33 mouse cellular contexts compared by ENCODE assay signal in the genomic region with DNA sequence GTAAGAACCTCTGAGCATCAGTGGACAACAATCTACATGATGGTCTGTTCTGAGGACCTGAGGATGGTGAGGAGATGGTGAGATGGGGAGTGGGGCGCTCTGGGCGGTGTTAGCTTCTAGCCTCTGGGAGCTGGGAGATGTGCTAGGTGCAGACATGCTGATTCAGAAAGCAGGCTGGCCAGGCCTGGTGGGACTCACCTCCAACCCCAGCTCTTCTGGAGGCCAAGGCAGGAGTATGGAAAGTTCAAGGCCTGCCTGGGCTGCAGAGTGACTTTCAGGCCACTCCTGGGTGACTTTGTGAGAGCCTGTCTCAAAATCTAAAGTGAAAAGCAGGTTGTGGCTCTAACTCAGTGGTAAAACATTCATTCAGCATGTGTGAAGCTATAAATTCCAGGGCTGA.
"Had no signal": no experiment of that assay in that cellular context is flagged by ENCODE, and none has a peak within 500 bp of the region (broad histone marks: within the 10 kb centered on the region; RNA-seq: fewer than 3 reads in every experiment).

No protein-coding gene starts in this region.

- H3K4me2 ChIP-seq: heart, embryonic 11.5 days; heart, embryonic 12.5 days; heart, embryonic 13.5 days; heart, embryonic 15.5 days; hindbrain, embryonic 12.5 days; hindbrain, embryonic 13.5 days; hindbrain, embryonic 14.5 days; hindbrain, embryonic 15.5 days; intestine, embryonic 15.5 days; kidney, embryonic 15.5 days had no signal

- H3K9ac ChIP-seq: heart, embryonic 12.5 days; heart, embryonic 13.5 days; heart, embryonic 15.5 days; hindbrain, embryonic 12.5 days; hindbrain, embryonic 13.5 days; hindbrain, embryonic 14.5 days; hindbrain, embryonic 15.5 days; intestine, embryonic 15.5 days; kidney, embryonic 15.5 days had no signal

- H3K27ac ChIP-seq: heart, embryonic 10.5 days; heart, embryonic 13.5 days; heart, embryonic 15.5 days; hindbrain, embryonic 10.5 days; hindbrain, embryonic 12.5 days; hindbrain, embryonic 13.5 days; hindbrain, embryonic 14.5 days; hindbrain, embryonic 15.5 days; hindbrain, postnatal 0 days; intestine, embryonic 15.5 days; kidney, embryonic 15.5 days; kidney, postnatal 0 days; layer of hippocampus, adult 2 months; left cerebral cortex, adult 2 months had no signal

- H3K9me3 ChIP-seq: heart, embryonic 10.5 days; heart, embryonic 12.5 days; heart, embryonic 13.5 days; heart, embryonic 15.5 days; hindbrain, embryonic 10.5 days; hindbrain, embryonic 12.5 days; hindbrain, embryonic 13.5 days; hindbrain, embryonic 15.5 days; intestine, embryonic 15.5 days; kidney, embryonic 15.5 days had no signal

- H3K4me3 ChIP-seq: heart, embryonic 10.5 days; heart, embryonic 12.5 days; heart, embryonic 13.5 days; heart, embryonic 15.5 days; hindbrain, embryonic 10.5 days; hindbrain, embryonic 12.5 days; hindbrain, embryonic 13.5 days; hindbrain, embryonic 15.5 days; intestine, embryonic 15.5 days; kidney, embryonic 15.5 days; layer of hippocampus, adult 2 months; left cerebral cortex, adult 2 months had no signal

- H3K27me3 ChIP-seq: heart, embryonic 13.5 days; heart, embryonic 15.5 days; hindbrain, embryonic 12.5 days; hindbrain, embryonic 13.5 days; hindbrain, embryonic 15.5 days; intestine, embryonic 15.5 days; kidney, embryonic 15.5 days had no signal

- DNase-seq: heart, postnatal 10 days; heart, postnatal 14 days; heart, postnatal 4 days; kidney, adult 11 months; kidney, adult 18-20 months; kidney, adult 2 months; kidney, adult 8-10 months; kidney, adult 9 months; kidney, postnatal 10 days; kidney, postnatal 14 days; kidney, postnatal 36 days; kidney, postnatal 4 days; layer of hippocampus, postnatal 36 days had no signal

- H3K36me3 ChIP-seq: heart, embryonic 10.5 days; heart, embryonic 12.5 days; heart, embryonic 13.5 days; heart, embryonic 15.5 days; hindbrain, embryonic 10.5 days; hindbrain, embryonic 12.5 days; hindbrain, embryonic 13.5 days; hindbrain, embryonic 15.5 days; intestine, embryonic 15.5 days; kidney, embryonic 15.5 days had no signal

- H3K4me1 ChIP-seq: heart, embryonic 10.5 days; heart, embryonic 12.5 days; heart, embryonic 13.5 days; heart, embryonic 15.5 days; hindbrain, embryonic 15.5 days; intestine, embryonic 15.5 days had no signal

- ATAC-seq: hindbrain, embryonic 16.5 days; hindbrain, postnatal 0 days; inflammation-experienced regulatory T-cells, adult 6 months; intestine, embryonic 15.5 days; intestine, embryonic 16.5 days; intestine, postnatal 0 days had no signal
